Mouse (Mus musculus): Measurements from ENCODE around the gene Cmtm2b.

Gene Cmtm2b

GRCm38 (mm10) chr8:104342426-104342825 lies 20.4 kb downstream of the Cmtm2b start:
- DNase-seq (ENCODE audit: low spot score in 2 of 2) = no peak

GRCm38 (mm10) chr8:104343957-104344356 lies 21.9 kb downstream of the Cmtm2b start:
- DNase-seq (ENCODE audit: low spot score in 2 of 2) = peak; percentile 66 to 80

GRCm38 (mm10) chr8:104344622-104345021 lies 22.6 kb downstream of the Cmtm2b start:
- DNase-seq (ENCODE audit: low spot score in 2 of 2) = no peak

- no peak for DNase-seq (ENCODE audit: low spot score in 2 of 2)
Measured at GRCm38 (mm10) chr8:104346706-104347105, 24.7 kb downstream of the Cmtm2b start.

GRCm38 (mm10) chr8:104348971-104349370 lies 26.9 kb downstream of the Cmtm2b start:
- DNase-seq (ENCODE audit: low spot score in 2 of 2) = no peak

GRCm38 (mm10) chr8:104350047-104350446 lies 28.0 kb downstream of the Cmtm2b start:
- peak in 1 of 2 experiments; percentile 19 for DNase-seq (ENCODE audit: low spot score in 2 of 2)

GRCm38 (mm10) chr8:104353186-104353585 lies 31.2 kb downstream of the Cmtm2b start:
- DNase-seq (ENCODE audit: low spot score in 2 of 2) = no peak

GRCm38 (mm10) chr8:104354504-104354903 lies 32.5 kb downstream of the Cmtm2b start:
- DNase-seq (ENCODE audit: low spot score in 2 of 2) = no peak

GRCm38 (mm10) chr8:104358637-104359036 lies 36.6 kb downstream of the Cmtm2b start:
- DNase-seq (ENCODE audit: low spot score in 2 of 2) = no peak

- DNase-seq (ENCODE audit: low spot score in 2 of 2) = peak in 1 of 2 experiments; percentile 29
Measured at GRCm38 (mm10) chr8:104359778-104360456, 37.9 kb downstream of the Cmtm2b start.

- no peak for DNase-seq (ENCODE audit: low spot score in 2 of 2)
Measured at GRCm38 (mm10) chr8:104365695-104366094, 43.7 kb downstream of the Cmtm2b start.

GRCm38 (mm10) chr8:104367398-104367797 lies 45.4 kb downstream of the Cmtm2b start:
- no peak for DNase-seq (ENCODE audit: low spot score in 2 of 2)

- no peak for DNase-seq (ENCODE audit: low spot score in 2 of 2)
Measured at GRCm38 (mm10) chr8:104369591-104369990, 47.6 kb downstream of the Cmtm2b start.

GRCm38 (mm10) chr8:104370071-104370470 lies 48.0 kb downstream of the Cmtm2b start:
- DNase-seq (ENCODE audit: low spot score in 2 of 2) = no peak

- DNase-seq (ENCODE audit: low spot score in 2 of 2) = no peak
Measured at GRCm38 (mm10) chr8:104371121-104371520, 49.1 kb downstream of the Cmtm2b start.

- DNase-seq (ENCODE audit: low spot score in 2 of 2) = no peak
Measured at GRCm38 (mm10) chr8:104373779-104374178, 51.7 kb downstream of the Cmtm2b start.

- DNase-seq (ENCODE audit: low spot score in 2 of 2) = no peak
Measured at GRCm38 (mm10) chr8:104374269-104374668, 52.2 kb downstream of the Cmtm2b start.

- DNase-seq (ENCODE audit: low spot score in 2 of 2) = peak; percentile 46 to 71
Measured at GRCm38 (mm10) chr8:104374864-104375846, 53.1 kb downstream of the Cmtm2b start.

GRCm38 (mm10) chr8:104375959-104376358 lies 53.9 kb downstream of the Cmtm2b start:
- no peak for DNase-seq (ENCODE audit: low spot score in 2 of 2)

- DNase-seq (ENCODE audit: low spot score in 2 of 2) = no peak
Measured at GRCm38 (mm10) chr8:104376669-104377068, 54.6 kb downstream of the Cmtm2b start.

GRCm38 (mm10) chr8:104379301-104379836 lies 57.3 kb downstream of the Cmtm2b start:
- DNase-seq (ENCODE audit: low spot score in 2 of 2) = no peak

- no peak for DNase-seq (ENCODE audit: low spot score in 2 of 2)
Measured at GRCm38 (mm10) chr8:104380269-104380668, 58.2 kb downstream of the Cmtm2b start.
